Mouse (Mus musculus) intestine, embryonic 15.5 days (tissue): ENCODE data around the gene Tas1r2. TPM values are rescaled to one million over a fixed set of nuclear protein-coding genes. Genes with fewer than 3 reads are reported as not detected.

Source experiments
- ATAC-seq: fragments of 200-750 bp; cut with Nextera tagmentation; 2 replicates; pipeline ENCODE4 v1.8.0; 2017; ENCODE audit warnings: moderate TSS enrichment, moderate library complexity
- H3K27ac ChIP-seq: fragments of 300-500 bp; sonication (generic); 2 replicates; pipeline ENCODE4 v1.5.1; 2015; ENCODE audit warnings: mild to moderate bottlenecking, inconsistent platforms
- H3K27me3 ChIP-seq: fragments of 300-500 bp; sonication (generic); replicated peaks from 2 replicates; pipeline ENCODE4 v1.6.1; 2015; ENCODE audit warnings: inconsistent platforms
- H3K36me3 ChIP-seq: fragments of 300-500 bp; sonication (generic); 2 replicates; pipeline ENCODE4 v1.6.1; 2015; ENCODE audit warnings: inconsistent platforms
- H3K4me1 ChIP-seq: fragments of 300-500 bp; sonication (generic); replicated peaks from 2 replicates; pipeline ENCODE4 v1.6.1; 2015; ENCODE audit warnings: inconsistent platforms
- H3K4me2 ChIP-seq: fragments of 300-500 bp; sonication (generic); replicated peaks from 2 replicates; pipeline ENCODE4 v1.6.1; 2015; ENCODE audit warnings: mild to moderate bottlenecking, inconsistent platforms
- H3K4me3 ChIP-seq: fragments of 300-500 bp; sonication (generic); replicated peaks from 2 replicates; pipeline ENCODE4 v1.5.1; 2015; ENCODE audit warnings: inconsistent platforms
- H3K9ac ChIP-seq: fragments of 300-500 bp; sonication (generic); 2 replicates; pipeline ENCODE4 v1.6.1; 2015; ENCODE audit warnings: inconsistent platforms
- H3K9me3 ChIP-seq: fragments of 300-500 bp; sonication (generic); 2 replicates; pipeline ENCODE4 v1.6.1; 2016; ENCODE audit warnings: inconsistent platforms
- WGBS: fragments of 180-500 bp; shearing (Covaris S2); methylation state at CpG from one replicate; pipeline ENCODE4 v1.1.7; 2015; 5-methylcytosine and 5-hydroxymethylcytosine counted together
- polyA plus RNA-seq: library from polyadenylated mRNA; unstranded; fragments of >200 nt; fragmentation: Nextera tagmentation; extraction: Ambion mirVana; gene quantifications from 2 replicates; pipeline ENCODE4 v1.2.1, GENCODE M21; 2015

Tas1r2 gene
- polyA plus RNA-seq, result not detected in 2 replicates

GRCm38 (mm10) chr4:139653238-139653637 is at the start of gene Tas1r2:
Gene Tas1r2, plus strand, starts transcription at chr4:139653538.
- Histone ChIP-seq H3K9me3 (no peaks in the 10 kb centered on the region), H3K27ac (no peak within 1 kb of the TSS), H3K9ac (no peak within 1 kb of the TSS), H3K4me2 (no peak within 1 kb of the TSS), H3K27me3 (no peaks in the 10 kb centered on the region), H3K4me3 (no peak within 1 kb of the TSS), H3K36me3 (no peaks in the 10 kb centered on the region), H3K4me1 (peaks cover 4% of the 10 kb centered on the region; the same call in 1 of the 2 replicates)
- ATAC-seq, result no peak
- 83% methylated on average over 8 of the region's 8 CpGs for WGBS

- Histone ChIP-seq H3K27me3 (no peaks in the 10 kb centered on the region), H3K4me1 (peaks cover 23% of the 10 kb centered on the region)
These were observed 48.1 kb upstream of the Tas1r2 start for GRCm38 (mm10) chr4:139605216-139605615.

GRCm38 (mm10) chr4:139606732-139607131 is 46.6 kb upstream of the Tas1r2 start:
- H3K4me1 ChIP-seq, result peaks cover 16% of the 10 kb centered on the region
- 94% methylated on average over 5 of the region's 5 CpGs for WGBS
- H3K27ac ChIP-seq, result no peak overlapping the region
- H3K4me2 ChIP-seq, result no peak overlapping the region
- H3K4me3 ChIP-seq, result no peak overlapping the region
- no peak overlapping the region for H3K9ac ChIP-seq
- ATAC-seq, result no peak
- H3K36me3 ChIP-seq, result 0 out of 2 replicates have a peak, but pooled peaks cover 7% of the 10 kb centered on the region
- no peaks in the 10 kb centered on the region for H3K27me3 ChIP-seq
- no peaks in the 10 kb centered on the region for H3K9me3 ChIP-seq

More at GRCm38 (mm10) chr4:139605216-139605615, 48.1 kb upstream of the Tas1r2 start:
- no peak overlapping the region for H3K9ac ChIP-seq
- no peak overlapping the region for H3K4me2 ChIP-seq
- WGBS, result 86% methylated on average over 11 of the region's 11 CpGs
- ATAC-seq, result no peak
- H3K4me3 ChIP-seq, result no peak overlapping the region
- no peak overlapping the region for H3K27ac ChIP-seq
- 0 out of 2 replicates have a peak, but pooled peaks cover 7% of the 10 kb centered on the region for H3K36me3 ChIP-seq
- no peaks in the 10 kb centered on the region for H3K9me3 ChIP-seq

GRCm38 (mm10) chr4:139608975-139609374 is 44.4 kb upstream of the Tas1r2 start:
- Histone ChIP-seq H3K4me1 (no peaks in the 10 kb centered on the region; the same call in 1 of the 2 replicates), H3K9ac (no peak overlapping the region), H3K4me3 (no peak overlapping the region), H3K9me3 (no peaks in the 10 kb centered on the region), H3K4me2 (no peak overlapping the region), H3K27me3 (no peaks in the 10 kb centered on the region), H3K36me3 (peaks cover 17% of the 10 kb centered on the region), H3K27ac (no peak overlapping the region)
- ATAC-seq, result no peak
- WGBS, result 74% methylated on average over 4 of the region's 4 CpGs

- Histone ChIP-seq H3K9ac (no peak overlapping the region), H3K4me1 (no peaks in the 10 kb centered on the region; the same call in 1 of the 2 replicates), H3K27ac (no peak overlapping the region), H3K4me2 (no peak overlapping the region), H3K9me3 (no peaks in the 10 kb centered on the region), H3K4me3 (no peak overlapping the region), H3K36me3 (peaks cover 25% of the 10 kb centered on the region), H3K27me3 (no peaks in the 10 kb centered on the region)
- ATAC-seq, result no peak
- WGBS, result 79% methylated on average over 6 of the region's 6 CpGs
These were observed 42.4 kb upstream of the Tas1r2 start for GRCm38 (mm10) chr4:139610954-139611353.

GRCm38 (mm10) chr4:139611542-139611953 is 41.8 kb upstream of the Tas1r2 start:
- Histone ChIP-seq H3K4me3 (no peak overlapping the region), H3K9me3 (no peaks in the 10 kb centered on the region), H3K27me3 (no peaks in the 10 kb centered on the region), H3K27ac (no peak overlapping the region), H3K4me2 (peak overlapping the region; percentile 40; the same call in 1 of the 2 replicates), H3K36me3 (peaks cover 23% of the 10 kb centered on the region), H3K4me1 (no peaks in the 10 kb centered on the region; the same call in 1 of the 2 replicates), H3K9ac (no peak overlapping the region)
- 0 out of 2 replicates have a peak, but pooled peaks have one; percentile 43 for ATAC-seq
- 4% methylated on average over 10 of the region's 10 CpGs for WGBS

- Histone ChIP-seq H3K27me3 (no peaks in the 10 kb centered on the region), H3K4me1 (no peaks in the 10 kb centered on the region; the same call in 1 of the 2 replicates), H3K9me3 (no peaks in the 10 kb centered on the region), H3K27ac (no peak overlapping the region), H3K4me2 (no peak overlapping the region), H3K9ac (no peak overlapping the region), H3K4me3 (no peak overlapping the region), H3K36me3 (peaks cover 18% of the 10 kb centered on the region)
- 91% methylated on average over 21 of the region's 21 CpGs for WGBS
- no peak for ATAC-seq
These were observed 38.6 kb upstream of the Tas1r2 start for GRCm38 (mm10) chr4:139614524-139615260.

GRCm38 (mm10) chr4:139616276-139617000 is 36.9 kb upstream of the Tas1r2 start:
- Histone ChIP-seq H3K4me2 (peak overlapping the region; percentile 56), H3K4me1 (no peaks in the 10 kb centered on the region), H3K27ac (peak overlapping the region; percentile 48; the same call in 1 of the 2 replicates), H3K27me3 (no peaks in the 10 kb centered on the region), H3K9me3 (no peaks in the 10 kb centered on the region), H3K4me3 (peak overlapping the region; percentile 31), H3K36me3 (peaks cover 18% of the 10 kb centered on the region), H3K9ac (peak overlapping the region; percentile 51)
- whole genome bisulfite sequencing, result 16% methylated on average over 24 of the region's 24 CpGs
- ATAC-seq, result peak; percentile 93

GRCm38 (mm10) chr4:139617001-139617364 is 36.4 kb upstream of the Tas1r2 start:
- Histone ChIP-seq H3K27me3 (no peaks in the 10 kb centered on the region), H3K27ac (no peak overlapping the region), H3K4me2 (peak overlapping the region; percentile 56), H3K36me3 (peaks cover 18% of the 10 kb centered on the region), H3K9me3 (no peaks in the 10 kb centered on the region), H3K4me3 (peak overlapping the region; percentile 31; the same call in 1 of the 2 replicates), H3K9ac (no peak overlapping the region), H3K4me1 (no peaks in the 10 kb centered on the region)
- 0 out of 2 replicates have a peak, but pooled peaks have one; percentile 10 for ATAC-seq
- 54% methylated on average over 3 of the region's 3 CpGs for WGBS

GRCm38 (mm10) chr4:139619765-139620164 is 33.6 kb upstream of the Tas1r2 start:
- H3K9ac ChIP-seq, result no peak overlapping the region
- H3K27ac ChIP-seq, result no peak overlapping the region
- 0 out of 2 replicates have a peak, but pooled peaks cover under 1% of the 10 kb centered on the region for H3K36me3 ChIP-seq
- no peak overlapping the region for H3K4me2 ChIP-seq
- H3K27me3 ChIP-seq, result no peaks in the 10 kb centered on the region
- no peaks in the 10 kb centered on the region for H3K9me3 ChIP-seq
- H3K4me3 ChIP-seq, result no peak overlapping the region
- peaks cover 14% of the 10 kb centered on the region for H3K4me1 ChIP-seq
- ATAC-seq, result no peak
- 75% methylated on average over 6 of the region's 6 CpGs for WGBS

GRCm38 (mm10) chr4:139622373-139623282 is 30.7 kb upstream of the Tas1r2 start, which contains the start of gene Aldh4a1:
Gene Aldh4a1, plus strand, starts transcription at chr4:139622866.
- H3K27me3 ChIP-seq, result peaks cover 13% of the 10 kb centered on the region; the same call in 1 of the 2 replicates
- H3K4me1 ChIP-seq, result peaks cover 15% of the 10 kb centered on the region
- H3K9me3 ChIP-seq, result no peaks in the 10 kb centered on the region
- peak within 1 kb of the TSS; percentile 66 for H3K4me3 ChIP-seq
- H3K27ac ChIP-seq, result peak within 1 kb of the TSS; percentile 81
- peak within 1 kb of the TSS; percentile 72 for H3K9ac ChIP-seq
- peak within 1 kb of the TSS; percentile 95 for H3K4me2 ChIP-seq
- under 1% methylated on average over 34 of the region's 38 CpGs for WGBS
- H3K36me3 ChIP-seq, result no peaks in the 10 kb centered on the region
- peak; percentile 100 for ATAC-seq
